Mouse (Mus musculus) macrophage (primary cell): Measurements from ENCODE around the gene Chuk. TPM values are rescaled to one million over a fixed set of nuclear protein-coding genes. Genes with fewer than 3 reads are reported as not detected.

Source experiments
- H3K27ac ChIP-seq: fragments of 350-480 bp; formaldehyde crosslinking; 2 replicates; pipeline ENCODE4 v1.9.0; 2021
- H3K36me3 ChIP-seq: fragments of 350-480 bp; formaldehyde crosslinking; 2 replicates; pipeline ENCODE4 v1.9.0; 2021; ENCODE audit errors: inconsistent target
- H3K4me3 ChIP-seq: fragments of 350-480 bp; formaldehyde crosslinking; 2 replicates; pipeline ENCODE4 v1.9.0; 2021; ENCODE audit errors: inconsistent target
- H3K79me2 ChIP-seq: fragments of 350-480 bp; formaldehyde crosslinking; 2 replicates; pipeline ENCODE4 v1.9.0; 2021; ENCODE audit errors: inconsistent target
- WGBS: methylation state at CpG from one replicate; pipeline ENCODE4 v1.1.7; 2026; ENCODE audit warnings: inconsistent platforms; ENCODE audit not compliant: missing documents; 5-methylcytosine and 5-hydroxymethylcytosine counted together
- polyA plus RNA-seq: library from polyadenylated mRNA; stranded (reverse); fragments of 250-400 nt; gene quantifications from 3 replicates; pipeline ENCODE4 v1.2.4, GENCODE M21; 2018; ENCODE audit warnings: inconsistent platforms

The Chuk gene
- polyA plus RNA-seq, 1 experiment from 2014 or later, result 20.5 TPM

DNA sequence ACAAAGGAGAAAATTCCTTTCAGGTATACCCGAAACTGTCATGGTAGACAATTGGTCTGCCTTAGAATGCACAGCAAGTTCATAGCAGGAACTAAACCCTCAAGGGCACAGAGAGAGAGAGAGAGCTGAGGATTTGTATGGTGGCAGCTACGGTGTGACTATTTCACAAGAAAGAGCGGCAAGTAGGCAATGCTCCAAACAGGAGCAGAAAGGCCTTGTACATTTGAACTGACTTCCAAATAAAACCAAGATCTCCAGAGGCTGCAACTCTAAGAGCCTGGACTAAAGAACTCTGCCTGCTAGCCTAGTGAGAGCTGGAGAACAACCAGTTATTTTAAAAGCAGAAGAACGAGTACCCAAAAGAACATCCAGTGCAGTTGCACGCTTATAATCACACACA lies 65.2 kb downstream of the Chuk start:
- Histone ChIP-seq H3K4me3 (no peak overlapping the region), H3K36me3 (peaks cover 56% of the 10 kb centered on the region), H3K27ac (no peak overlapping the region), H3K79me2 (peaks cover 20% of the 10 kb centered on the region)
- 98% methylated on average over 5 of the region's 5 CpGs for WGBS

DNA sequence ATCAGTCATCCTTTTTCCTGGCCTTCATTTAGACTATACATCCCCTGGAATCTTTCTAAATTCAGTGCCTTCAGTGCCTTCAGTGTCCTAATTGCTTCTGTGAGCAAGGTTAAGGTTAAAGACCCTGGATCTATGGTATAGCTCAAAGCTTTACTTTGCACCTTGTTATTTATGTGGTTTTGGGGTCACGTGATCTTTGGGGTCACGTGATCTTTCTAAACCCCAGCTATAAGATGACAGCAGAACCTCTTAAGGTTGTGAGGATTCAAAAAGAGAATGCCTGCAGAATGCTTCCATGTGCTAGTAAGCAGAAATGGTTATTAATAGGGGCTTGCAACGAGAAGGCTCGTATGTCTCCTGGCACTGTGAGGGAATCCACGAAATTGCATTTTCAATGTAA lies 73.9 kb downstream of the Chuk start:
- no peak overlapping the region for H3K4me3 ChIP-seq
- peaks cover 19% of the 10 kb centered on the region for H3K36me3 ChIP-seq
- H3K27ac ChIP-seq, result no peak overlapping the region
- H3K79me2 ChIP-seq, result no peaks in the 10 kb centered on the region
- WGBS, result 93% methylated on average over 5 of the region's 5 CpGs

GRCm38 (mm10) chr19:44032046-44032744 lies 75.1 kb downstream of the Chuk start:
- no peaks in the 10 kb centered on the region for H3K79me2 ChIP-seq
- H3K27ac ChIP-seq, result no peak overlapping the region
- peaks cover 9% of the 10 kb centered on the region; the same call in 1 of the 2 replicates for H3K36me3 ChIP-seq
- WGBS, result 94% methylated on average over 11 of the region's 11 CpGs
- H3K4me3 ChIP-seq, result no peak overlapping the region

DNA sequence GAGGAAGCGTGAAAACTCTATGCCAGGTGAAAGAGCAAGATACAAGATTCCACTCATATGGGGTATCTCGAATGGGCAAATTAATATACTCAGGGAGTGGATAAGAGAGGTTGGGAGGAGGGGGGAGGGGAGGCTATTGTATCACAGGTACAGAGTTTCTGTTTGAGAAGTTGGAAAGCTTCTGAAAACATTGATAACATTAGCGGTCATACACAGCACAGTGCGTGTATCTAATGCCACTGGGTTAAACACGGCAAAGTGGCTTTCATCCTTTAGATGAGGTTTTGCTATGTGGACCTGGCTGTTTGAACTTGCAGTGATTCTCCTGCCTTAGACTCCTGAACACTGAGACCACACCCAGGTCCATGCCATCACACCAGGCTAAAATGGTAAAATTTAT lies 77.3 kb downstream of the Chuk start:
- Histone ChIP-seq H3K27ac (no peak overlapping the region), H3K79me2 (no peaks in the 10 kb centered on the region), H3K4me3 (no peak overlapping the region), H3K36me3 (no peaks in the 10 kb centered on the region)
- WGBS, result 95% methylated on average over 5 of the region's 5 CpGs

- WGBS, result 94% methylated on average over 5 of the region's 8 CpGs
- no peaks in the 10 kb centered on the region for H3K79me2 ChIP-seq
- H3K27ac ChIP-seq, result no peak within 1 kb of the TSS
- H3K4me3 ChIP-seq, result no peak within 1 kb of the TSS
- no peaks in the 10 kb centered on the region for H3K36me3 ChIP-seq
Observed at GRCm38 (mm10) chr19:44028972-44029371, 78.3 kb downstream of the Chuk start, which contains the start of gene Cyp2c23. Gene Cyp2c23, minus strand, starts transcription at chr19:44029208.

DNA sequence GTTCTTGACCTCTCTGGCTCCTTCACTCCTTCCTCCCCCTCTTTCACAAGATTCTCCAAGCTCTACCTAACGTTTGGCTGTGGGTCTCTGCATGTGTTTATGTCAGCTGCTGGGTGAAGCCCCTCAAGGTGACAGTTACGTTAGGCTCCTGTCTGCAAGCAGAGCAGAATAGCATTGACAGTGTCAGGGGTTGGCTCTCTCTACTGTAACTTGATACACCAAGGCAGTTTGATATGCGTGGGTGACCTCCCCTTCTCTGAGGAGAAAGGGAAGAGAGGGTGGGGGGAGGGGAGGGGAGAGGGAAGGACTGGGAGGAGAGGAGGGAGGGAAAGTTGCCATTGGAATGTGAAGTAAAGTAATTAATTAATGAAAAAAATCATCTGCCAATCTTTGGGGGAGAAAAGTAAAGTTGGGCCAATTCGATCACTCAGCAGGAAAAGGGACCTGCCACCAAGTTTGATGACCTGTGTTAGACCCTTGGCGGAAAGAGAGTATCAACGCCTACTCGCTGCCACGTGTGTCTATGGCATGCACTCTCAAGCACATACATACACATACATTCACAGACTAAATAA lies 80.2 kb downstream of the Chuk start:
- Histone ChIP-seq H3K79me2 (no peaks in the 10 kb centered on the region), H3K4me3 (no peak overlapping the region), H3K27ac (no peak overlapping the region), H3K36me3 (no peaks in the 10 kb centered on the region)
- WGBS, result 82% methylated on average over 8 of the region's 8 CpGs

GRCm38 (mm10) chr19:44024921-44025585 lies 82.2 kb downstream of the Chuk start:
- H3K79me2 ChIP-seq, result no peaks in the 10 kb centered on the region
- WGBS, result 93% methylated on average over 13 of the region's 13 CpGs

More at GRCm38 (mm10) chr19:44024921-44025585, 82.2 kb downstream of the Chuk start:
- H3K36me3 ChIP-seq, result no peaks in the 10 kb centered on the region
- no peak overlapping the region for H3K4me3 ChIP-seq
- no peak overlapping the region for H3K27ac ChIP-seq

Other genes starting within 250 kb of the Chuk start
- gene Dnmbp, start 167.3 kb downstream of the Chuk start, polyA plus RNA-seq, result 10.0 to 13.6 TPM (median 12.2 TPM) in 3 replicates
- gene Cpn1, start 120.9 kb downstream of the Chuk start, polyA plus RNA-seq, result 0.11 TPM in 1 of 3 replicates, not detected in the others
- 0.09 TPM in 1 of 3 replicates, not detected in the others for gene Cyp2c23, start 78.3 kb downstream of the Chuk start, polyA plus RNA-seq
- gene Erlin1, start 37.7 kb downstream of the Chuk start, polyA plus RNA-seq, result 27.9 to 30.5 TPM (median 29.9 TPM) in 3 replicates
- gene Cwf19l1, start 28.4 kb upstream of the Chuk start, polyA plus RNA-seq, result 12.7 to 13.8 TPM (median 12.9 TPM) in 3 replicates
- 26.5 to 60.1 TPM (median 52.8 TPM) in 3 replicates for gene Bloc1s2, start 39.0 kb upstream of the Chuk start, polyA plus RNA-seq
- not detected in 3 replicates for gene Pkd2l1, start 85.0 kb upstream of the Chuk start, polyA plus RNA-seq
- not detected in 3 replicates for gene Scd3, start 95.8 kb upstream of the Chuk start, polyA plus RNA-seq
- gene Scd2, start 186.2 kb upstream of the Chuk start, polyA plus RNA-seq, result 51.1 to 117 TPM (median 106 TPM) in 3 replicates
- 0.15 to 0.19 TPM (median 0.16 TPM) in 3 replicates for gene Scd4, start 225.6 kb upstream of the Chuk start, polyA plus RNA-seq